Mouse (Mus musculus) bone marrow macrophage, adult 2 months (primary cell): ENCODE results near the gene Tshz2.

ENCODE experiments used
- CTCF ChIP-seq: IDR thresholded peaks from 2 replicates; pipeline ENCODE4 v1.5.1; 2012; ENCODE audit warnings: low read depth, mild to moderate bottlenecking, low read length, moderate library complexity
- POLR2A ChIP-seq: IDR thresholded peaks from 2 replicates; pipeline ENCODE4 v1.6.1; 2012; ENCODE audit warnings: mild to moderate bottlenecking, low read depth, low read length, borderline replicate concordance

GRCm38 (mm10) chr2:169990991-169991390 is 358.2 kb downstream of the Tshz2 start:
- no peak for TF ChIP-seq CTCF
- TF ChIP-seq POLR2A: no peak
